Mouse (Mus musculus) embryonic facial prominence, embryonic 11.5 days (tissue): Measurements from ENCODE around the gene Psmd9. TPM values are rescaled to one million over a fixed set of nuclear protein-coding genes. Genes with fewer than 3 reads are reported as not detected.

Source experiments
- ATAC-seq: fragments of 200-750 bp; cut with Nextera tagmentation; replicated peaks from 2 replicates; pipeline ENCODE4 v1.8.0; 2017; ENCODE audit warnings: low read depth; ENCODE audit not compliant: insufficient number of reproducible peaks, low FRiP score, low TSS enrichment
- DNase-seq: peaks from one replicate; pipeline ENCODE4 v3.0.0-alpha.2; 2015; ENCODE audit warnings: low spot score
- H3K27ac ChIP-seq: fragments of 300-500 bp; sonication (generic); replicated peaks from 2 replicates; pipeline ENCODE4 v1.5.1; 2014; ENCODE audit warnings: mild to moderate bottlenecking, low read depth, low read length, control low read depth
- H3K27me3 ChIP-seq: fragments of 300-500 bp; sonication (generic); 2 replicates; pipeline ENCODE4 v1.6.1; 2014; ENCODE audit warnings: mild to moderate bottlenecking, low read length, moderate library complexity, mixed read lengths; ENCODE audit not compliant: control insufficient read depth, insufficient read depth
- H3K36me3 ChIP-seq: fragments of 300-500 bp; sonication (generic); replicated peaks from 2 replicates; pipeline ENCODE4 v1.6.1; 2014; ENCODE audit warnings: low read depth, mild to moderate bottlenecking, low read length, moderate library complexity, mixed read lengths; ENCODE audit not compliant: control insufficient read depth, insufficient read depth
- H3K4me1 ChIP-seq: fragments of 300-500 bp; sonication (generic); 2 replicates; pipeline ENCODE4 v1.6.1; 2014; ENCODE audit warnings: low read length, mixed read lengths; ENCODE audit not compliant: control insufficient read depth, insufficient read depth
- H3K4me2 ChIP-seq: fragments of 300-500 bp; sonication (generic); 2 replicates; pipeline ENCODE4 v1.6.1; 2014; ENCODE audit warnings: low read depth, mild to moderate bottlenecking, control low read depth, low read length, moderate library complexity
- H3K4me3 ChIP-seq: fragments of 300-500 bp; sonication (generic); 2 replicates; pipeline ENCODE4 v1.5.1; 2014; ENCODE audit warnings: low read depth, low read length, control low read depth
- H3K9ac ChIP-seq: fragments of 300-500 bp; sonication (generic); replicated peaks from 2 replicates; pipeline ENCODE4 v1.6.1; 2014; ENCODE audit warnings: mild to moderate bottlenecking, control low read depth, low read length
- H3K9me3 ChIP-seq: fragments of 300-500 bp; sonication (generic); replicated peaks from 2 replicates; pipeline ENCODE4 v1.6.1; 2016; ENCODE audit warnings: mild to moderate bottlenecking, low read length, inconsistent platforms, mixed read lengths; ENCODE audit not compliant: control insufficient read depth
- WGBS: fragments of 180-500 bp; shearing (Covaris S2); extraction: QIAGEN DNeasy Blood & Tissue Kit; methylation state at CpG from one replicate; pipeline ENCODE4 v1.1.7; 2014; 5-methylcytosine and 5-hydroxymethylcytosine counted together
- polyA plus RNA-seq: library from polyadenylated mRNA; unstranded; fragments of >200 nt; fragmentation: Nextera tagmentation; extraction: Ambion mirVana; gene quantifications from 2 replicates; pipeline ENCODE4 v1.2.1, GENCODE M21; 2014

Psmd9 gene
- polyA plus RNA-seq, 1 experiment from 2014 or later, result 74.0 TPM

GRCm38 (mm10) chr5:123297830-123298229 lies 128.6 kb downstream of the Psmd9 start:
- WGBS, result 83% methylated on average over 7 of the region's 7 CpGs

GRCm38 (mm10) chr5:123298526-123298925 lies 129.3 kb downstream of the Psmd9 start:
- Histone ChIP-seq H3K4me2 (no peak overlapping the region), H3K27me3 (no peaks in the 10 kb centered on the region), H3K4me3 (no peak overlapping the region), H3K27ac (no peak overlapping the region), H3K36me3 (no peaks in the 10 kb centered on the region), H3K4me1 (no peaks in the 10 kb centered on the region; the same call in 1 of the 2 replicates), H3K9me3 (no peaks in the 10 kb centered on the region), H3K9ac (no peak overlapping the region)
- no peak for ATAC-seq
- WGBS, result 93% methylated on average over 6 of the region's 6 CpGs
- no peak for DNase-seq

More at GRCm38 (mm10) chr5:123297830-123298229, 128.6 kb downstream of the Psmd9 start:
- ATAC-seq, result no peak
- H3K9ac ChIP-seq, result no peak overlapping the region
- H3K27ac ChIP-seq, result no peak overlapping the region
- H3K36me3 ChIP-seq, result no peaks in the 10 kb centered on the region
- H3K4me1 ChIP-seq, result no peaks in the 10 kb centered on the region; the same call in 1 of the 2 replicates
- H3K4me3 ChIP-seq, result no peak overlapping the region
- H3K9me3 ChIP-seq, result no peaks in the 10 kb centered on the region
- no peak for DNase-seq
- no peak overlapping the region for H3K4me2 ChIP-seq
- H3K27me3 ChIP-seq, result no peaks in the 10 kb centered on the region

Other genes with a start within 250 kb of the Psmd9 start
- 54.1 and 59.0 TPM in 2 replicates for gene Kdm2b, start 179.6 kb upstream of the Psmd9 start, polyA plus RNA-seq
- 9.1 and 9.6 TPM in 2 replicates for gene Orai1, start 154.3 kb upstream of the Psmd9 start, polyA plus RNA-seq
- gene Morn3, start 122.4 kb upstream of the Psmd9 start, polyA plus RNA-seq, result 0.91 TPM in 1 of 2 replicates, not detected in the other
- gene Tmem120b, start 101.0 kb upstream of the Psmd9 start, polyA plus RNA-seq, result 7.2 and 7.9 TPM in 2 replicates
- 1.6 and 2.0 TPM in 2 replicates for gene Rhof, start 36.7 kb upstream of the Psmd9 start, polyA plus RNA-seq
- gene Setd1b, start 27.2 kb upstream of the Psmd9 start, polyA plus RNA-seq, result 9.6 and 9.8 TPM in 2 replicates
- not detected in 2 replicates for gene Hpd, start 13.3 kb downstream of the Psmd9 start, polyA plus RNA-seq
- gene Wdr66, start 82.7 kb downstream of the Psmd9 start, polyA plus RNA-seq, result 6.8 and 9.5 TPM in 2 replicates
- 39.0 and 39.5 TPM in 2 replicates for gene Bcl7a, start 174.4 kb downstream of the Psmd9 start, polyA plus RNA-seq
- gene Mlxip, start 225.4 kb downstream of the Psmd9 start, polyA plus RNA-seq, result 13.9 and 14.0 TPM in 2 replicates